Mouse (Mus musculus) right cerebral cortex, postnatal 4 days (tissue): ENCODE results near the gene Emp3.
"Not testable (repeated sequence)": the region's sequence is repeated elsewhere in the genome, so short reads cannot be mapped to it uniquely, and the experiment has no call there.

ENCODE experiments used
- DNase-seq: peaks from one replicate; pipeline ENCODE4 v3.0.0-alpha.2; 2022

The Emp3 gene

DNA sequence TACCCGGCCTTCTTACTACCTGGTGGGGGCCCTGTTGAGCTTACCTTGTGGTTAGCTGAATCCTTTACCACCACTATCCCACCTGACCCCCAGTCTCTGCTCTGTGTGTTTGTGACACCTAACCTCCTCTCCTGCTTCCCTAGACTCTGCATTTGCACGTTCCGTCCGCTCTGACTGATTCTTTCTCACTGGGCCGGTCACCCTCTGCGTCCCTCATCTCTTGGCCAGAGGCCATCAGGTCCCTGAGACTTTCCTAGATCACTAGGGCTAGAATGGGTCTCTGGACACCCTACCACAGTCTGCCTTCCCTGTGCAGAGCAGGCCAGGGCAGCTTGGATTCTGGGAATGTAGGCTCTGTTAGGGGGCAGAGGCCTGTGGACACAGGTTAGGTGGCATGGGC, 7.1 kb downstream of the Emp3 start:
- DNase-seq, result no peak

DNA sequence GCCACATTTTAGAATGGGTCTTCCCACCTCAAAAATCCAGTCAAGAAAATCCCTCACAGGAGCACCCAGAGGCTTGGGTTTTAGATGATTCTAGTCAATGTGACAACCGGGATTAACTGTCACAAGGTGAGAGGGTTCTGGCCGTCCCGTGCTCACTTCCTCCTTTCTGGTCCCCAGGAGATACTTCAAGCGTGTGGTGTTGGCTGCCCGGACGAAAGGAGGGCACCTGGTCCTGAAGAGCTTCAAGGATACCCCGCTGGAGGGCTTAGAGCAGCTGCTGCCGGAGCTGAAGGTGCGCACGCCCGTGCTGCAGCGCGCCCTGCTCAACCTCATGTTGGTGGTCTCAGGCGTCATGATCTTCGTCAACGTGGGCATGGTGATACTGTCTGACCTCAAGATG, 12.1 kb downstream of the Emp3 start:
- DNase-seq, result no peak

- no peak for DNase-seq
These were observed 12.8 kb downstream of the Emp3 start for GRCm38 (mm10) chr7:45908384-45908783.

- no peak for DNase-seq
These were observed 14.6 kb downstream of the Emp3 start for GRCm38 (mm10) chr7:45906622-45907021.

DNA sequence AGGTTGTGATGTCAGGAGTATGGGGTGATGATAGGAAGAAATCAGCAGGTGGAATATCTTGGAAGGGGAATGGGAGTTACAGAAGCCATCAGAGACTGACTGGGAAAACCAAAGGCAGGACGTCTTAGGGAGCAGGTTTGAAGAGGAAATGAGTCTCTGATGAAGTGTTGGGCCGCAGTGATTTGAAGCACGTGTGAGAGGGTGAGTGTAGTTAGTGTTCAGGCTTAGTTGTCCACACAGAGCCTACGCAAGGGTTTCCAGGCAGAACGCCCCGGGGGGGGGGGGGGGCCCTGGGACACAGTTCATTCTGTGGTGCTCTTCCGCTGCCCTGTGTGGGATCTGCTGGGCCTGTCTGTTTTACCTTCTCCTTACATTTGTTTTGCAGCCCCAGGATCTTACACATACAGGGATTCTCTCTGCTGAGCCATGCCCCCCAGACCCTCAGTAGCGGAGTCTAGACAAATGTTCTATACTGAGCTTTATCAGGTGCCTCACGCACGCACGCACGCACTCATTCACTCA, 18.7 kb downstream of the Emp3 start:
- DNase-seq, result no peak

DNA sequence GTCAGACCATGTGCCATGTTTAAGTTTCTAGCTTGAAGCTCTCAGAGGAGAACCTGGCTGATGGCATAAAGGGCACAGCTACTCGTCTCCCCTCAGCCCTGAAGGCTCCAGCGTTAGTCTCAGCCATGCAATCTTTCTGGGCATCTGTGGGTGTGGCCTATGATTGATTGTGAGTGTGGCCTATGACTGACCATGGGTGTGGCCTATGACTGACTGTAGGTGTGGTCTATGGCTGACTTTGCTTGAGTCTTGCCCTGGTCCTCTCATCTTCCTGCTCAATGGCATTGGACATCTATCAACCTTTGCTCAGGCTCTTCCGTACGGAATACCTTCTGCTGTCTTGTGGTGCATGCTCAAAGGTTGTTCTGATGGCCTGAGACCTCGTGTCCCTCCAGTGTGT, 19.6 kb downstream of the Emp3 start:
- DNase-seq, result no peak

DNA sequence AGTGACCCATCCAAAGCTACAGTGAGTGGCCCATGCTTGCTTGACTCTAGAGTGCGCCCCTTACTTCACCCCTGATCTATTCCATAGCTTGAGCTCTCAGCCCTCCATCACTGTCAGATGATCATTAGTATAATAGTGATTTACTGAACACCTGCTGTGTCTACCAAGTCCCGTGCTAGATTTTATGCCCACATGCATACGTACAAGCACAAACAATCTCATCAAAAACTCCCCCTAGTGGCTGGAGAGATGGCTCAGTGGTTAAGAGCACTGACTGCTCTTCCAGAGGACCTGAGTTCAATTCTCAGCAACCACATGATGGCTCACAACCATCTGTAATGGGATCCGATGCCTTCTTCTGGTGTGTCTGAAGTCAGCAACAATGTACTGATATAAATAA, 23.1 kb downstream of the Emp3 start:
- not testable (repeated sequence) for DNase-seq

- peak; percentile 49 for DNase-seq
These were observed 23.9 kb downstream of the Emp3 start for GRCm38 (mm10) chr7:45897258-45897757.

DNA sequence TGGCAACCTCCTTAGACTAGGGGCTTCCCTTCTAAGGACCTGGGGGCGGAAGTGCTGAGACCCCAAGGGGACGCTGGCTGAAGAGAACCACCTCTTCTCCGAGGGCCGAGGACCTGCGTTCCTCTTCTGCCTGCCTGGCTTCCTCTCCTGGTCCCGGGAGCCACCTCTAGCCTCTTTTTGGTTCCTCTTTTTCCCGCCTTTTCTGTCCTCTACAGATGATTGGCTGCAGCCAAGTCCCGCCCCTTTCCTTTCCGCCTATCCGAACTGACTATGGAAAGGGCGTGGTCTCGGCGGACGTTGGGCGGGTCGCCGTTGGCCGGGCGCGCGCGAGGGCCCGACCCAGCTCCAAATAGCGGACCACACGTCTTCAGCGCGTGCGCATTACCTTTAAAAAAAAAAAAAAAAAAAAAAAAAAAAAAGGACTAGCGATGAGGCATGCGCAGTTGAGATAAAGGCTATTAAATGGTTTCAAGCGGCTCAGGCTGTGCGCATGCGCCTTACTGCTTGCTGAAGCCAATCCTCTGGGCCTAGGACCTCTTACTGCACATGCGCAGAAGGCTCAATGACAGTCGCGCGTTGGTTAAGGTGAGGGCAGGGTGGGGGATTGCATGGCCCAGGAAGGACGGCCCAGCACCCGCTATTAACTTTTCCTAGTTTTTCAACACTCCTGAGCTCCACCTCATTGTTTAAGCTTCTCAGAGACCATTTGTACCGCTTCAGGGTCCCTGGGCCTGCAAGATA, 24.5 kb downstream of the Emp3 start, which contains the start of the genes Syngr4 and Tmem143:
Syngr4 (minus strand) TSS at position 198 of the 741 bp plus-strand sequence.
Tmem143 (plus strand) TSS at position 425 of the 741 bp plus-strand sequence.
- peak; percentile 92 for DNase-seq

DNA sequence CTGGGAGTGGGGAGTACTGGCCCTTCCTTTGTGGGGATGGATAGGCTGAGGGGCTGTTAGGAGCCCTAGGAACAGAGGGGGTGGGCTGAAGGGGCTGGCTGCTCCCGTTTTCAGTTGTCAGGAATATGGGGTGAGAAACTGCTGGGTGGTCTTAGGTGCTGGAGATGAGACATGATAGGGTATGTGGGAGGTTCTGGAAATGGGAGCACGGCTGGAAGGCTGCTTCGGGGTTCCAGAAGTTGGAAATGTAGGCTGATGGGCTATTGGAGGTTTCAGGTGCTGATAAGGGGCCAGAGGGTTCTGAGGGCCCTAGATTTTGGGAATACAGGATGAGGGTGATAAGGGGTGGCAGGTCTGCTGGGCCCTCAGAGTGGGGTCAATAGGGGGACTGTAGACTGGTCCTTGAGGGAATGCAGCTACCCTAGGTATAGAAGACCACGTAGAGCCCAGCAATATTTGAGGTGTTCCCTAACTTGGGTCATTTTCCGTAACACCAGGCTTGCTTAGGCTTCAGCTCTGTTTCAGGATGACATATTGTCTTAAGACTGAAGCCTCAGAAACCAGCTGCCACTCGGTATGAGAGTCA, 25.2 kb downstream of the Emp3 start:
- no peak for DNase-seq

- no peak for DNase-seq
These were observed 28.6 kb downstream of the Emp3 start for GRCm38 (mm10) chr7:45892651-45893050.

DNA sequence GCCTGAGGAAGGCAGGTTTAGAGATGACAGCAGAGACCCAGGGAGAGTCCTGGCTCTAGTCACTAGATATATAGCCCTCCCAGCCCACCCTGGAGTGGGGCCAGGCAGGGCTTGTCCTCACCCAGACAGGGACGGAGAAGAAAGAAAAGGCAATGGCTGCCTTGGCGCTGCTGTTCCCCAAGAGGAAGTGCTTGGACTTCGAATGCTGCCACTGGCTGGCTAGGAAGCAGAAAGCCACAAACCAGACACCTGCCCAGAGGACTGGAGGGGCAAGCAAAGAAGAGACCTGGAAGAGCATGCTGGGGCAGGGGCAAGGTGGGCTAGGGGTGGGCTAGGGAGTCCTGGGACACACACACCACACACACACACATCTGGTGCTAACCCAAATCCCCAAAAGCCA, 34.0 kb downstream of the Emp3 start:
- DNase-seq, result no peak

GRCm38 (mm10) chr7:45881011-45881410, 40.2 kb downstream of the Emp3 start:
- no peak for DNase-seq

DNA sequence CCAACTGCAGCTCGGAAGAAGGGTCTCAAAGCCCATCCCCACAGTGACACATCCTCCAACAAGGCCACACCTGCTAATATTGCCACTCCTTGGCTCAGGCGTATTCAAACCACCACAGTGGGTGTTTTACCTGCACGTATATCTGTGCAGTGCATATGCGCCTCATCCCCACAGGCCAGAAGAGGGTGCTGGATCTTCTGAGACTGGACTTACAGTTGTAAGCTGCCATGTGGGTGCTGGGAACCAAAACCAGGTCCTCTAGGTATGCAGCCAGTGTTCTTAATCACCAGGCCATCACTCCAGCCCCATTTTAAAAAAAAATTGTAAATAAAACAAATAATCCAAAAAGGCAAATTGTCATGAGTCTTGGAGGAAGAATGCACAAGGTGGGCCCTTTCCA, 40.7 kb downstream of the Emp3 start:
- DNase-seq, result no peak

DNA sequence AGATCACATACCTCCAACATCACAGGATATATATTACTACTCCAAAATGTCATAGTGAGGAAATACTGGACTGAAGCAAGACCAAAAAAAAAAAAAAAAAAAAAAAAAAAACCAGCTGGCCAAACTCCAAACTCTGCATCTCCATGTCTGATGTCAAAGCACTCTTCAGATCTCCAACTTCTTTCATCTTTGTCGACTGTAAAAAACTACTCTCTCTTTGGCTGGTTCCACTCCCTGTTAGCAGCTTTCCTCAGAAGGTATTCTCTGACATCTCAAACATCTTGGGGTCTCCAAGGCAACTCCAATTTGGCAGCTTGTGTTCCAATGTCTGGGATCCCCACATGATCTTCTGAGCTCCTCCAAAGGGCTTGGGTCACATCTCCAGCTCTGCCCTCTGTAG, 42.9 kb downstream of the Emp3 start, which contains the start of gene Grin2d:
Grin2d (minus strand) TSS at position 101 of the 400 bp plus-strand sequence.
- DNase-seq, result not testable (repeated sequence)

DNA sequence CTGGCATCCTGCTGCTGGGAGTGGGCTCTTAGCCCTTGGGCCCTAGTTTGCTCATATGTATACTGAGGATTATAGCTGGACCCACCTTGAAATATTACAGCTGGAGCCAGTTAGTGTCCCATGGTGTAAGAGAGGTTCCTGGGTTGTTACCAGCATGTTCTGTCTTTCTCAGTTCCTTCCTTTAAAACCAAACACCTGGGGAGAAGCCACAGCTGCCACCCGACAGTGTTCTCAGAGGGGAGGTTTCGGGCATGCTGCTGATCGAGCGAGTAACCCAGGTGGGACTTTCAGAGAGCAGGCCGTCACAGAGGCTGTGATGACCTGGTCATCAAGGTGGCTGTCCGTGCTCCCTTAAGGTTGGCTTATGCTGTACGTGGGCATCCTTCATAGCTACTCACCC, 44.3 kb downstream of the Emp3 start:
- DNase-seq, result no peak

- DNase-seq, result peak; percentile 50
These were observed 47.9 kb downstream of the Emp3 start for GRCm38 (mm10) chr7:45873061-45873947.

- DNase-seq, result peak; percentile 94
These were observed 48.6 kb downstream of the Emp3 start, which contains the start of gene Kdelr1 for GRCm38 (mm10) chr7:45872624-45873023. TSS of gene Kdelr1 (plus strand) at chr7:45872772.

DNA sequence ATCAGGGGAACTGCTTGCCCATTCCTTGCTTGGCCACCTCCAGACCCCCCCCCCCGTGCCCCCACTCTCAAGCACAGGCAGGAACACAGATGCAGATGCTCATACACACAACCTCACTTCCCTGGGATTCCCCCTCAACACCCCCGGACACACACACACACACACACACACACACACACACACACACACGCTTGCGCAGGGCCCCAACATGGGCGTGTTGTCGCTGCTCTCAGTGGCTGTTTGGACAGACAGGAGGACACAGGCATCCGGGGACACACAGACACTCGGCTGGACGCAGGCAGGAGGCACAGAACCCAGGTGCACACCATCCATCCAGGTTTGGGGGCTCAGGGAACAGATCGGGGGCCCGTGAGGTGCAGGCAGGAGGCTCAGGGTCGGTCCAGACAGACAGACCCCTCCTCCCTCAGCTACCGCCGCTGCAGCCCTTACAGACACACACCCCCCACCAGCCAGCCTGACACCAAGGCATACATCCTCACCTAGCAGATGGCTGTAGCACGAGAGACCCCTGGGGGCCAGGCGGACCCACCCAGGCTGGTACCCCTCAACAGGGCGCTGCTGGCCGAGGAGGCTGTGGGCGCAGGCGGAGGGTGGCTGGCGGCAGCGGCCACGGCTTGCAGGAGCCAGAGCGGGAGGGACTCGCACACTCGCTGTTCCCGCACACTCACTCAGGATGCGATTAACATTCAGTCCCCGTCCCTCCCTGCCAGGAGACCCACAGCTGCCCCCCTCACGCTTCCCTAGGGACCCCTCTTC, 50.7 kb downstream of the Emp3 start:
- DNase-seq, result no peak

GRCm38 (mm10) chr7:45869787-45870186, 51.4 kb downstream of the Emp3 start:
- no peak for DNase-seq

DNA sequence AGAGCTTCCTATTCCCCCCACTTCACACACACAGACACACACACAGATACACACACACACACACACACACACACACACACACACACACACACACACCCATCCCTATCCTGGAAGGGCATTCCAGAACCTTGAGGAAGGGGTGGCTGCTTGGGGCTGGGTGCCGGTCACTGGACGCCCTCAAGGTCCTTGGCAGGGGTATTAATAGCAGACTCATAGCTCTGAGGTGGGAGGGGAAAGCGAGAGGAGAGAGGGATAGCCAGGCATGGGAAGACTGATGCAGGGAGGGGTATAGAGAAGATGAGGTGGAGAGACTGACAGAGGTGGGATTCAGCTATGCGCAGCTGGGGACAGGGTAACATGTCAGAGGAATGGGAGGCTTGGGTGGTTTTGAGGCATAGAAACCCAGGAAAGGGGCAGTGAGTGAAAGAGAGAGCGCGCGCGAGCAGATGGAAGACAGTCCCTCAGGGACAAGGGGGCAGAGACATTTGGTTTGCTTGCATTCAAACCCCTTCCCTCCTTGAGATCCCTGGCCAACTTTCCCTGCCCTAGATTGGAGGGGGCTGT, 52.0 kb downstream of the Emp3 start:
- DNase-seq, result no peak
